Mouse (Mus musculus): ENCODE data around the gene Lilrb4a. TPM values are rescaled to one million over a fixed set of nuclear protein-coding genes. Genes with fewer than 3 reads are reported as not detected.
"Not testable (repeated sequence)": the region's sequence is repeated elsewhere in the genome, so short reads cannot be mapped to it uniquely, and the experiment has no call there.

Gene Lilrb4a
- total RNA-seq (2021): under 1 TPM; 0.26 to 0.54 TPM
- long read RNA-seq, experiment 1: 0 reads
- long read RNA-seq, experiment 2, partial matches to known transcripts: 0 of 3 reads
- long read RNA-seq, experiment 2, other reads (novel, unspliced or antisense): 2 of 3 reads

DNA sequence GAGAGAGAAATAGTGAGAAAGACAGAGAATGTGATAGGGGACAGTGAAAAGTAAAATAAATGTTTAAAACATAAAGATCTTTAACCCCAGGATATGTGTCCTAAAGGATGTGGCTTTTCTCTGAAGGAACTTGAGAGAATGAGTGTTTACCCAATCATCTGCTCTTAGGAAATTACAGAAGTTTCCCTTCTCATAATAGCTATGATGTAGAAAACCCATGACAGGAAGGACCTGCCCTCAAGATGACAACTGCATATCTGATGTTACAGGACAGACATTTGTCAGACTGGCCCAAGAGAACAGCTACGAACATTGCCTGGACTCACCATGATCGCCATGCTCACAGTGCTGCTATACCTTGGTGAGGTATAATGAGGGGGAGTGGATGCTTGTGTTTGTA is at the start of gene Lilrb4a:
Gene Lilrb4a, plus strand, starts transcription at position 266 of the 400 bp plus-strand sequence.
- DNase-seq: not testable (repeated sequence)

DNA sequence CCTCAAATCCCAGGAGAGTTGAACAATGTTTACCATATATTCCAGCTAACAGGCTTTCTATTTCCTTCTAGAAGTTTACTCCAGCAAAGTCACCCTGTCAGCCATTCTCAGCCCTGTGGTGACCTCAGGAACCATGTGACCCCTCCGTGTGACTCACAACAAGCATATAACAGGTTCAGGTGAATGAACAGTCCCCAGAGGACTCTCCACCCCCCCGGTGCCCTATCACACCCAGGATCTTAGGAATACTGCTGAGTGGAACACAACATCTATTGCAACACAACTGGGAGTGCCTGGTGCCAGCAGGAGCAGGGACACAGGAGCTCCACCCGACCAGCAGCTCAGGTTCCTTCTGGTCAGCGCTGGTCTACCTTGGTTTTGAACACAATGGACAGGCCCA is 39.1 kb upstream of the Lilrb4a start:
- no peak for DNase-seq

DNA sequence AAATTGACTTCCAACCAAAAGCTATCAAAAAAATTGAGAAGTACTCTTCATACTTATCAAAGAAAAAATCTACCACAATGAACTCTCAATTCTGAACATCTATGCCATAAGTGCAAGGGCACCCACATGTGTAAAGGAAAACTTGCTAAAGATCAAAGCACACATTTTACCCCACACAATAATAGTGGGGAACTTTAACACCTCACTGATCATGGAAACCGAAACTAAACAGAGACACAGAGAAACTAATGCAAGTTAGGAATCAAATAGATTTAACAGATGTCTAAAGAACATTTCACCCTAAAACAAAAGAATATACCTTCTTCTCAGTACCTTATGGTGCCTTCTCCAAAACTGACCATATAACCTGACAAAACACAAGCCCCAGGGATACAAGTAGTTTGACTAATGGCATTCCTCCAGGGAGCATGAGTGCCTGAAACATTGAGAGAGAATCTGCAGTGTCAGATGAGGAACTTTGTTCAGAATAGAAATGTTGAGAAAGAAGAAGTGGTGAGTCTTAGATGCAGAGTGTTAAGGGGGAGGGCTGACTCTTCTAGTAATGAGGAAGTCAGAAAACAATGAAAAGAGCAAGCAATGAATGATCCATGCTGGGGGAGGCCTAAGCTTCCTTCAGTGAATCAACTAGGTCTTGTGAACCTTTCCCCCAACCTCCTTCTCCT is 37.0 kb upstream of the Lilrb4a start:
- no peak for DNase-seq

DNA sequence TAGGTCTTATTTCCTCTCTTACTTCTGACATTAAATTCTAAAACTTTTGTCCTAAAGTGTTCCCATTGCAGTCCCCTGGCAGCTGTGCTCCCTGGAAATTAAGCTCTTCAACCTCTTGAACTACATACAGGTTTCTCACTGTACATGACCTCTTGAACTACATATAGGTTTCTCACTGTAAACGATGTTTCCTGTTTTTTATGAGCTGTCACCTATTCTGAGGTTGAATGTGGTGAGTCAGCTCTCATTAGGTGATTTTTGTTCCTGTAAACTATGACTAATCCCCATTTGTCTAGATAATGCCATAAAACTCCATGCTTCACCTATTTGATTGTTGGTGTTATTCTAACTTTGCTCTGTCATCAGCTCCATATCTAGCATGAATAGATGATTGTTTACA is 36.4 kb upstream of the Lilrb4a start:
- no peak for DNase-seq

- no peak for DNase-seq
These were observed 35.0 kb upstream of the Lilrb4a start for GRCm38 (mm10) chr10:51455762-51456161.

DNA sequence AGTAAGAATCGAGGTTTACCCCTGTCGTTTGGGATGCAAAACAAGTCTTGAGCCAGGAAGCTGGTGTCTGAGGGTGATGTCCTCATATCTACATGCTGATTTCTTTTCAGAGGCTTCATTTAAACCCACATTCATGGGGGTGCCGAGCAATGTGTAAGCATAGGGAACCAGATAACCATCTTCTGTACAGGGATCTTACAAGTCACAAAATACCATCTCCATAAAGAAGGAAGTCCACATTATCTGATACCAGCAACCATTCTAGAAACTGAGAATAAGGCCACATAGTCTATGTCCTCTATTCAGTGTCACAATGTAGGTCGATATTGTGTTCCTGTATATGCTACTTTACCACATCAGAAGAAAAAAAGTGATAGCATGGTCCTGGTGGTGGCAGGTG is 34.4 kb upstream of the Lilrb4a start:
- DNase-seq: no peak

DNA sequence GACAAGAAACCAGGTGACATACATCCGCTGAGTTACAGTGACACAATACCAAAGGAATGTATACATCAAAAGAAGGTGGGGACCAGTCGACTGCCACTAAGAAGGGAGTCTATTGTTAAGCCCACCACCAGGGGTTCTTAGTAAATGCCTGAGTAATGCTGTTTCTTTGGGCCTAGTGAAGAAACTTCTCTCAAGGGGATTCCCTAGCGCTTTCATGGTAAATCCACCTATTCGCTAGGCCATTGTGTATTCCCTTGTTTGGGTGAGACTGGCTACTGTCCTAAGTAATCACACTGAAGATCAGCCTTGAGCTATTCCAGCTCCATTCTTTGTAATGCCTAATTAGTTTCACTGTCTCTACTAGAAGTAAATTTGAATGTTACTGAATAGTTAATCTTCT is 27.0 kb upstream of the Lilrb4a start:
- DNase-seq: not testable (repeated sequence)

DNA sequence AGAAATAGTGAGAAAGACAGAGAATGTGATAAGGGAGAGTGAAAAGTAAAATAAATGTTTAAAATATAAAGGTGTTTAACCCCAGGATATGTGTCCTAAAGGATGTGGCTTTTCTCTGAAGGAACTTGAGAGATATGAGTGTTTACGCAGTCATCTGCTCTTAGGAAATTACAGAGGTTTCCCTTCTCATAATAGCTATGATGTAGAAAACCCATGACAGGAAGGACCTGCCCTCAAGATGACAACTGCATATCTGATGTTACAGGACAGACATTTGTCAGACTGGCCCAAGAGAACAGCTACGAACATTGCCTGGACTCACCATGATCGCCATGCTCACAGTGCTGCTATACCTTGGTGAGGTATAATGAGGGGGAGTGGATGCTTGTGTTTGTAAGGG is 10.4 kb upstream of the Lilrb4a start, which contains the start of the genes Gm49339 and Lilr4b:
Gene Gm49339, plus strand, starts transcription at position 216 of the 400 bp plus-strand sequence.
Gene Lilr4b, plus strand, starts transcription at position 236 of the 400 bp plus-strand sequence.
- DNase-seq: not testable (repeated sequence)

- no peak for DNase-seq
These were observed 29.3 kb downstream of the Lilrb4a start for GRCm38 (mm10) chr10:51520021-51520420.

GRCm38 (mm10) chr10:51521453-51521852 is 30.7 kb downstream of the Lilrb4a start:
- DNase-seq: no peak

DNA sequence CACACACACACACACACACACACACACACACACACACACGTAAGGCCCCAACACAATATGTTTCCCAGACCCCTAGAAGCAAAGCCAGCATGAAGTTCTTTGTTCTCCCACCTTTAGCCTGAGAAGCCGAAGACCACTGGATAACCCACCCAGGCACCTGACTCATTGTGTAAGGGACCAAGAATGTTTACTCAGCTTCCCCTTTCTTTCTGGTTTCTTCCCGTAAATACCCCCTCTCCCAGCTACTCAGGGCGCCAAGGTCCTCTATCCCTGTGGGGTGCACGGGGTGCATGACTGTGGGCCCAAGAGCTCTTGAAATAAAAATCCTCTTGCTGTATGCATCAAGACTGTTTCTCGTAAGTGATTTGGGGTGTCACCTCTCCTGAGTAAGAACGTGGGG is 35.3 kb downstream of the Lilrb4a start:
- DNase-seq: no peak

- no peak for DNase-seq
These were observed 35.9 kb downstream of the Lilrb4a start for GRCm38 (mm10) chr10:51526633-51527032.

- no peak for DNase-seq
These were observed 38.2 kb downstream of the Lilrb4a start for GRCm38 (mm10) chr10:51528840-51529434.

- DNase-seq: no peak
These were observed 38.7 kb downstream of the Lilrb4a start for GRCm38 (mm10) chr10:51529497-51529896.

- DNase-seq: no peak
These were observed 40.1 kb downstream of the Lilrb4a start for GRCm38 (mm10) chr10:51530813-51531212.

Other genes starting within 250 kb of the Lilrb4a start
- gene Gm49339, start 10.3 kb upstream of the Lilrb4a start, total RNA-seq (2021): under 1 TPM; 0.19 to 0.38 TPM
- gene Lilr4b, start 10.3 kb upstream of the Lilrb4a start, total RNA-seq (2021): under 1 TPM; 0.38 to 0.88 TPM
- not detected for gene Fam162b, start 99.6 kb downstream of the Lilrb4a start, total RNA-seq (2021)
- not detected for gene Gprc6a, start 140.5 kb downstream of the Lilrb4a start, total RNA-seq (2021)
- not detected for gene Rfx6, start 186.8 kb downstream of the Lilrb4a start, total RNA-seq (2021)